ENCODE assay signal across 7 mouse cellular contexts in genomic region chr7:140070042-140070711, GRCm38 (mm10). TPM values are rescaled to one million over a fixed set of nuclear protein-coding genes. Genes with fewer than 3 reads are reported as not detected.
DNase-seq lines count a peak whose midpoint lies in the region; ATAC-seq lines count a peak whose summit lies in the region.

No protein-coding gene starts in this region.

- no peaks in the 10 kb centered on the region for H3K4me1 ChIP-seq in hindbrain, embryonic 11.5 days (replicated peaks; ENCODE audit: control insufficient read depth, insufficient read depth, low read length)

- H3K4me3 ChIP-seq in hindbrain, embryonic 11.5 days (ENCODE audit: low read depth, low read length): 0 out of 2 replicates have a peak overlapping the region, but pooled peaks have one; percentile 10

- peak; percentile 15 for DNase-seq in ES-CJ7 (ENCODE audit: low read depth, low spot score)
- peak; percentile 40 for DNase-seq in embryo, embryonic 10 days (ENCODE audit: low spot score)
- DNase-seq in hindbrain, embryonic 11.5 days (ENCODE audit: low spot score): peak; percentile 27
- no peak for DNase-seq in cerebellum, adult 11-12 months
- no peak for DNase-seq in thymus, postnatal 14 days
- DNase-seq in frontal cortex, postnatal 25 days (ENCODE audit: low spot score in 2 of 2): no peak

- H3K4me2 ChIP-seq in hindbrain, embryonic 11.5 days (replicated peaks; ENCODE audit: low read depth, low read length): peak overlapping the region; percentile 36

- no peaks in the 10 kb centered on the region for H3K9me3 ChIP-seq in hindbrain, embryonic 11.5 days (ENCODE audit: control insufficient read depth, low read length)

- peak overlapping the region; percentile 45; the same call in 1 of the 2 replicates for H3K9ac ChIP-seq in hindbrain, embryonic 11.5 days (ENCODE audit: low read depth, low read length)

- no peaks in the 10 kb centered on the region for H3K27me3 ChIP-seq in hindbrain, embryonic 11.5 days (ENCODE audit: control insufficient read depth, insufficient read depth, low read length)

- no peaks in the 10 kb centered on the region for H3K36me3 ChIP-seq in hindbrain, embryonic 11.5 days (ENCODE audit: control insufficient read depth, insufficient read depth, low read length)

- ATAC-seq in hindbrain, embryonic 11.5 days (ENCODE audit: low FRiP score): no peak
- peak; percentile 60 for ATAC-seq in megakaryocyte, adult 5-6 weeks (ENCODE audit: poor library complexity, severe bottlenecking)

- WGBS in hindbrain, embryonic 11.5 days: 32% methylated on average over 38 of the region's 39 CpGs

- H3K27ac ChIP-seq in hindbrain, embryonic 11.5 days (ENCODE audit: low read depth, low read length): no peak overlapping the region

RNA-seq across cellular contexts. Expression of gene Caly, which starts 12.2 kb away (rescaled TPM):
- polyA plus RNA-seq in hindbrain, embryonic 11.5 days (2014; fragmentation: Nextera tagmentation; extraction: Ambion mirVana): 11.2 and 12.1 TPM in 2 replicates
- not detected in 2 replicates for total RNA-seq in megakaryocyte, adult 5-6 weeks (2015)
- total RNA-seq in megakaryocyte, adult 5-6 weeks (2017): not detected in 2 replicates

RNA-seq across cellular contexts. Expression of gene Msx3, which starts 21.3 kb away (rescaled TPM):
- 106 and 139 TPM in 2 replicates for polyA plus RNA-seq in hindbrain, embryonic 11.5 days (2014; fragmentation: Nextera tagmentation; extraction: Ambion mirVana)
- total RNA-seq in megakaryocyte, adult 5-6 weeks (2015): not detected in 2 replicates
- not detected in 2 replicates for total RNA-seq in megakaryocyte, adult 5-6 weeks (2017)

RNA-seq across cellular contexts. Expression of gene Prap1, which starts 23.0 kb away (rescaled TPM):
- polyA plus RNA-seq in hindbrain, embryonic 11.5 days (2014; fragmentation: Nextera tagmentation; extraction: Ambion mirVana): 0.27 TPM in 1 of 2 replicates, not detected in the other
- total RNA-seq in megakaryocyte, adult 5-6 weeks (2015): not detected in 2 replicates
- total RNA-seq in megakaryocyte, adult 5-6 weeks (2017): not detected in 2 replicates

RNA-seq across cellular contexts. Expression of gene Fuom, which starts 32.1 kb away (rescaled TPM):
- 17.7 and 18.4 TPM in 2 replicates for polyA plus RNA-seq in hindbrain, embryonic 11.5 days (2014; fragmentation: Nextera tagmentation; extraction: Ambion mirVana)
- total RNA-seq in megakaryocyte, adult 5-6 weeks (2015): 13.0 and 15.8 TPM in 2 replicates
- 12.1 and 16.0 TPM in 2 replicates for total RNA-seq in megakaryocyte, adult 5-6 weeks (2017)

RNA-seq across cellular contexts. Expression of gene Tubgcp2, which starts 33.7 kb away (rescaled TPM):
- polyA plus RNA-seq in hindbrain, embryonic 11.5 days (2014; fragmentation: Nextera tagmentation; extraction: Ambion mirVana): 58.1 and 67.4 TPM in 2 replicates
- total RNA-seq in megakaryocyte, adult 5-6 weeks (2015): 17.8 and 18.8 TPM in 2 replicates
- total RNA-seq in megakaryocyte, adult 5-6 weeks (2017): 29.7 and 36.7 TPM in 2 replicates

Comparison
In these comparisons a context has a peak if more than half of its experiments do, and no peak if none do; other contexts are left out.
1. DNase-seq: peak in ES-CJ7 (single experiment), embryo, embryonic 10 days (single experiment) and hindbrain, embryonic 11.5 days (single experiment); none in cerebellum, adult 11-12 months (single experiment), thymus, postnatal 14 days (single experiment) and frontal cortex, postnatal 25 days (0 of 2).